Mouse (Mus musculus) cerebellum, postnatal 4 days (tissue): Measurements from ENCODE around the gene Mex3a.

Source experiments
- DNase-seq, 2 experiments: peaks; one replicate each; pipeline ENCODE4 v3.0.0; 2022; ENCODE audit warnings: low spot score in 2 of 2, mixed read lengths in 1 of 2

The Mex3a gene

DNA sequence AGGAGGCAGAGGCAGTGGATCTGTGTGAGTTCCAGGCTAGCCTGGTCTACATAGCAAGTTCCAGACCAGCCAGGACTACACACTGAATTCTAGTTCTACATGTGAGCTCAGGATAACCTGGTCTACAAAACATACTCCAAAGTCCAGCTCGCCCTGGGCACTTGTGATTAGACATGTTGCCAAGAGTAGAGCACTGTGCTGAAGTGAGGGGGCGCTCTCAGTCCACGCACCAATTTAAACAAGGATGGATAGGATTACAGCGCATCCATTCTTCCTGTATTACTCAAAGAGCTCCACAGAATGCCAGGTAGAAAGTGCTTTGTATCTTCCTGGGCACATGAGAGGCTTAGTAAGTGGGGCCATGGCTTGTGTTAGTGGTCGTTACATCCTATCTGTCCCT is 12.3 kb downstream of the Mex3a start:
- DNase-seq, result no peak

DNA sequence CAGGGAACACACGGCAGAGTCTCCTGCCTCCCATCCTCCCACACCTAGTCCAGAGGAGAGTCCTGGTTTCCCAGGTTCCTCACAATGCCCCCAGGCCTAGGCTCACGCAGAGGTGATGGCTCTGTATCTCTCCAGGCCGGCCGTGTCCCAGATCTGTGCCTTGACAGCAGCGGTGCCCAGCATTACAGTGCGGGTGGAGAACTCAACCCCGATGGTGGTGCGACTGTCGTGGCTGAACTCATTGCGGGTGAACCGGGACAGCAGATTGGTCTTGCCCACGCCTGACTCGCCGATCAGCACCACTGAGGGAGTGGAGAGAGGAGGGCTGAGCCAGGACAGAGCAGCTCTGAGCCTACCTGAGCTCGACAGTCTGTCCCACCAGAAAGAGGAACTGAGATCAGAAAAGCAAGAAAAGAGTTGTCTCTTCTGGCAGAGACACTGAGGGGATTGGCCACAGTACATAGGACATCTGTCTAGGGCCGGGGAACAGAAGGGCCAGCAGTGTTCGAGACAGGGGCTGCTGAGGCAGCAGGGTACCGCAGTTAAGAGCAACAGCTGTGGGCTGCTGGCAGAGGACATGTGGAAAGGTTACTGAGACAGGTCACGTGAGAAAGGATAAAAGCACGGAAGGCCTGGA is 12.9 kb downstream of the Mex3a start:
- no peak for DNase-seq

DNA sequence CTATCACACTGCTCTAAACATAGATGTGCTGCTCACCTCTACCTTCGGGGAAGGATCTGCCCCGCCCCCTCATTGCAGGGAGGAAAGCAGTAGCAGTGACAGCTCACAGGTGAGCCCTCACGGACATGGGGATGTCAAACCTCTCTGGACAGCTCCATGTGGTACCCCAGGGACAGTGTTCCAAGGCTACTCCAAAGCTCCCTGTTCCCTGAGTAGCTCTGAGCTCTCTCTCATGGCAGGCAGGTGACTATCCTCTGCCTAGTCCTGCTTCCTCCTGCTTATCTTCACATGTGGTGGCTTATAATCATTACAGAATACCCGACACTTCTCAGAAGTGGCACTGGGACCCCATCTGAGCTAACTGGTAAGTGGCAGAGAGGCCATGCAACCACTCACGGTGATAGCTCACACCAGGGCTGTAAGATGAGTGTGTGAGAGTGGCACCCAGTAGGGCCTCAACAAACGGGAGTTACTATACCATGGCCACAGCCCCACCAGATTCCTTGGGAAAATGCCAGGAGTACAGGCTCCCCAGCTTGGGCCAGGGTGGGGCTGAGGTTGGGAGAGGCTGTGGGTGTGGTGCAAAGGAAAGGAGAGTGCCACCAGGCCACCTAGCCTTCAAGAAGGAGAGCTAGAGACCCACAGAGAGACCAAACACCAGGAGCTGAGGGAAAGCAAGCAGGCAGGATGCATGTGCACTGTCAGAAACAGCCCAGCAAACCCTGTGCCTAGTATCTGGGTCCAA is 14.7 kb downstream of the Mex3a start:
- no peak for DNase-seq

DNA sequence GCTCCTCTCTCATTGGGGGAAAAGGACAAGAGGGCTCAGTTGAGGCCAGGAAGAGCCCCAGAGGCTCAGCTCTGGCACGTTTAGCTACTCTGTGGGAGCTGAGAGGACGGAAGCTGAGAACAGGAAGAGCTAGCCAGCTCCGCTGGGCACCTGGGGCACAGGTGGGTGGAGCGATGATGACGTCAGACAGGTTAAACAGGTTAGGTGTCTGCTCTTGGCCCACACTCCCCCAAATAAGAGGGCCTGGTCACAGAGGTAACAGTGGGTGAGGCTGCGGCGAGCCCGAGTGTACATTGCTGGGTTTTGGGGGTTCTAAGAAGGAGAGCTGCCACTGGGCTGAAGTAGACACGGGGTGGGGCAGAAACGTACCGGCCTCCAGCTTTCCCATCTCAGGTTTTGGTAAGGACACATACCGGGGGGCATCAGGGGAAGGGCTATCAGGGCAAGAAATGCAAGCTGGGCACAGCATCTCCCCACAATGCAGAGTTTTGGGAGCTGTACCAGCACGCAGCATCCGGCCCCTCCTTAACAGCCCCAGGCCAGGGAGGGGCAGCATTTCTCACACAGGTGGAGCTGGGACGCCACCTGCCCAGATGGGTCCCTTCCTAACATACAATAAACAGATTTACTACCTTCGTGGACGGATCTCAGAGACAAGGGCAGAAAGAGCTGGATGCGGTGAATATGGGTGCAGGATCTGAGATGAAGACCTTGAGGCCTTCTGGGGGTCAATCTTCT is 16.2 kb downstream of the Mex3a start, which contains the start of gene Rab25:
Rab25 (minus strand) TSS at position 121 of the 738 bp plus-strand sequence.
- DNase-seq, result no peak

DNA sequence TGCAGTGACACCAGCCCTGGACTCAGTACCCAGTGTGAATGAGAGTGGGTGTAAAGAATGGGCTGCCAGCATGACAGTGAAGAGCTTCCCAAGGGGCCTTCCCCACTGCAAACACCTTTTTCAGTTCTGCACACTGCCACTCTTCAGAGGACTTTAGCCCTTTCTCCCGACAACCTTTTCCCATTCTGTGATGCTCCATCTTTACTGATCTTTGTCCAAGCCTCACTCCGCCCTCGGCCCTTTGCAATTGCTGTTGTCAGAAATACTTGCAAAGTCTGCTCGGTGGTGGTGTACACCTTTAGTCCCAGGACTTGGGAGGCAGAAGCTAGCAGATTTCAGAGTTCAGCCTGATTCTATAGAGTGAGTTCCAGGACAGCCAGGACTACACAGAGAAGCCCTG is 19.4 kb downstream of the Mex3a start:
- no peak for DNase-seq

DNA sequence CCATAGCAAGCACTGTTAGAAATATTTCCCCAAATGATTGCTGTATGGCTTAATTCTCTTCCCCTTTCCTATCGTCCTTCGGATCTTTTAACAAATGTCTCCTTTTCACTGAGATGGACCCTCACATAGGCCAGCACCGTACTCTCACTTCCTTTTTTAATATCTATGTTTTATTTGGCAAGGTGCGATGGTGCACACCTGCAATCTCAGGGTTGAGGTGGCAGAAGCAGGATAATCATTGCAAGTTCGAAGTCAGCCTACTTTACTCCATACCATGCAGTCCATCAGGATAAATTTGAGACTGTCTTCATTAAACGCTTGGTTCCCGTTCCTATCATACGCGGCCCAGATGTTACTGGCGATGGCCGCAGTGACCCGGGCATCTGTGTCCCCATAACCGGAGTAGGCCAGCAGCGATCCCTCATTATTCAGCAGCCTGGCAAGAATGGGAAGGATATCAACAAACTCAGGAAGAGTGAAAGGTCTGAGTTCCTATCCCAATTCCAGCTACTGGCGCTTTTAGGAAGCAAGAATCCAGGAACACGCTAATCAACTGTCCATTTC is 20.0 kb downstream of the Mex3a start:
- no peak for DNase-seq

DNA sequence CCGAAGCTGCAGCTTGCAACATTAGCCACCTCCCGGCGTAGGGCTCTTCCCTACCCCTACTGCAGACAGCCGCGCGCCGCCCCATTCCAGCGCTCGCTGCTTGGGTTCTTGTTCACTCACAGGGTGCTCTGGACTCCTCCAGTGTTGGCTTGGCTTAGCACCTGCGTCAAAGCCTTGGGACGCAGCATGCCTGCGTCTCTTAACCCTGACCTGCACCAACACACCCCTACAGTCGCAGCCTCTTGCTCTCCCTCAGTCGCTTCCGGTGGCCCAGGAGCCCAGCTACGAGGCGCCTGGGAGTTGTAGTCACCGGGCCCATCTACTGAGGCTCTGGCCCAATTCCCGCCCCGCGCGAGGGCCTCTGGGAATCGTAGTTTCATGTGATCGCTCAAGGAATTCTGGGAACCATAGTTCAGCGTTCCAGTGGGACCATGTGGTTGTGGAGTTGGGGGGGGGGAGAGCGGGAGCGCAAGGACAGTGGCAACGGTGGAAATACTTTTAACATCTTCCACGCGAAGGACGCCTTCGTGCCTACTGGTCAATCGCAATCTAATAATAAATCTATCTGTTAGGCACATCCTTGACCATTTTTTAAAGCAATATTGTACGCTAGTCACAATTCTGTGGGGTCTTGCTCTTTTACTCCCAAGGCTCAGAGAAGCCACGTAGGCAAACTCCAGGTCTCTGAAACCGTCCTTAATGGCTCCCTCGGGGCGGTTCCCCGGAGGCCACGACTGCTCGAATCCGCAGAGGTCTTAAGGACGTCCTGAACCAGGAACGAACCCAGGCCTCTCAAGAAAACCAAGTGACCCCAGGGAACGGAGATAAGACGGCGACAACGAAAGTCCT is 20.7 kb downstream of the Mex3a start, which contains the start of gene Lamtor2:
Lamtor2 (minus strand) TSS at position 399 of the 849 bp plus-strand sequence.
- DNase-seq, result peak; percentile 93 to 98

DNA sequence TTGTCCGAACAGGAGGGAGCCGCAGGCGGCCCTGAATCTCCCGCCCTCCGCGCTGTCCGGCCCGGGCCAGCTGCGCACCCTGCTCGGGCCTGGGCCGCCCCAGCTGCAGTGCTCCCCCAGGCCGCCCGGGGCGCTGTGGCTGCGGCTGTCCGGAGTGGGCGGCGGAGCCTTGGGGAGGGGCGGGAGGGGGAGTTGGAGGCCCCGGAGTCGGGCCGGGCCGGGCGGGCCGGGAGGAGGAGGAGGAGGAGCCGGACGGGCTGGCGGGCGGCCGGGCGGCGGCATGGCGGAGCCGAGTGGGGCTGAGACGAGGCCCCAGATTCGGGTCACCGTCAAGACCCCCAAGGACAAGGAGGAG is 21.3 kb downstream of the Mex3a start, which contains the start of gene Ubqln4:
Ubqln4 (plus strand) TSS at position 234 of the 355 bp plus-strand sequence.
- DNase-seq, result peak; percentile 86 to 96

DNA sequence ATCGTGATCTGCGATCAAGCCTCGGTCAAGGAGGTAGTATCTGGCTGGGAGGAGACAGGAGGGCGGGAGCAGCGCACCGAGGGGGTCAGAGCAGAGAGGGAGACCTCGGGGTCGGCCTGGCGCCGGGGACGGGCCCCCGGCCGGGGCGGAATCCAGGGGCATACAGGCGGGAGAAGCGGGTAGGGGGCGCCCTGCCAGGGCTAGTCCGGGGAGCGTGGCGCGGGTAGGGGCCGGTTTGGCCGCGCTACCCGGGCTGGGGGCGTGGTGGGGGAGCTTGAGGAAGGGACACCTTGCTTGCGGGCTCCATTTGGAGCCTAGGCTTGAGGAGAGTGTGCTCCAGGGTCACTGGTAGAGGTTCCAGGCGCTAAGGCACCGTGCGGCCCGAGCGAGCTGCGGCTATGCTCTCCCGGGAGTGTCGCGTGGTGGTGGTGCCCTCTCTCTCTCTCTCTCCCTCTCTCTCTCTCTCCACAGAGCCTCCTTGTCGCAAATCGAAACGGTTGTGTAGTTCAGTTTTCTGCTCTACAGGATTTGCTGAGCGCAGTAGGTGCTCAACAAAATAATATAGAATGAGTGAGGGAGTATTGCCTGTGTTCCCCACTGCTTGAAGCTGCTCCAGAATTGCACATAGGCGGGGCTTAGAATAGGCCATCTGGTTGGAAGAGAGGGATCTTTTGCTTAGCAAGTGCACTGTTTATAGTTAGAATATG is 21.8 kb downstream of the Mex3a start:
- peak; percentile 63 to 70 for DNase-seq

DNA sequence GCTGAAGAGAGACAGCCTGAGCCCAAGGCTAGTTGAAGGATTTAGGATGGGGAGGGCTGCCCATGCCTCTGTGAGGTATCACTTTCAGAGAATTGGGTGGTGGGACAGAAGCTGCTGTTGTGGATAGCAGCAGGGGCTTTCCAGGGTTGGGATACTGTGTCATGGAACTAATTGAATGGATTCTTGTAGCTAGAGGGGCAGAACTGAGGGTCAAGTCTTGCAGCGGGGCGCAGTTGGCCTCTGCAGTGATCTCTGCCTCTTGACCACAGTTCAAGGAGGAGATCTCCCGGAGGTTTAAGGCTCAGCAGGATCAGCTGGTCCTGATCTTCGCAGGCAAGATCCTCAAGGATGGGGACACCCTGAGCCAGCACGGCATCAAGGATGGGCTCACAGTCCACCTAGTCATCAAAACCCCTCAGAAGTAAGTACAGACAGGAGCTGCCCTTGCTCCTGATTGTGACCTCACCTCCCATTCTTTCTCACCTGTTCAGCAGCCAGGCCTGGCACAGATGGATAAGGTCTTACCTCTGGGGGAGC is 22.9 kb downstream of the Mex3a start:
- DNase-seq, result no peak

DNA sequence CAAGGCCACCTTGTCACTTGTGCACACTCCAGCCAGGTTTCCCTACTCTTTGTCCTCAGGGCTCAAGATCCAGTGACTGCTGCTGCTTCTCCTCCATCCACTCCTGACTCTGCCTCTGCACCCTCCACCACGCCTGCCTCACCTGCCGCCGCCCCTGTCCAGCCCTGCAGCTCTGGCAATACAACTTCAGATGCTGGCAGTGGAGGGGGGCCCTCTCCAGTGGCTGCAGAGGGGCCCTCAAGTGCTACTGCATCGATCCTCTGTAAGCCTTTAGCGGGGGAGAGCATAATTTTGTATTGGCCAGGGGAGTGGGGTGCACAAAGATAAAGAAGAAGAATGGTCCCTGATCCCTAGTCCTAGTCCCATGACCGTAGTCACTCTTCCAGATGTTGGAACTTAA is 23.5 kb downstream of the Mex3a start:
- no peak for DNase-seq

DNA sequence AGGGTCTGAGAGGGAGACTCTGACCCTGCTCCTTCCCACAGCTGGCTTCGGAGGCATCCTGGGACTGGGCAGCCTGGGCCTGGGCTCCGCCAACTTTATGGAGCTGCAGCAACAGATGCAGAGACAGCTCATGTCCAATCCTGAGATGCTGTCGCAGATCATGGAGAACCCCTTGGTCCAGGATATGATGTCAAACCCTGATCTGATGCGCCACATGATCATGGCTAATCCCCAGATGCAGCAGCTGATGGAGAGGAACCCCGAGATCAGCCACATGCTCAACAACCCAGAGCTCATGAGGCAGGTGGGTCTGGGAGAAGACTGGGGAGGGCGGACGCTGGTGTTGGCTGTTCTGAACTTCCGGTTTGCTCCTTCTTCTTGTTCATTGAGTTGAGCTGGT is 24.4 kb downstream of the Mex3a start:
- no peak for DNase-seq

DNA sequence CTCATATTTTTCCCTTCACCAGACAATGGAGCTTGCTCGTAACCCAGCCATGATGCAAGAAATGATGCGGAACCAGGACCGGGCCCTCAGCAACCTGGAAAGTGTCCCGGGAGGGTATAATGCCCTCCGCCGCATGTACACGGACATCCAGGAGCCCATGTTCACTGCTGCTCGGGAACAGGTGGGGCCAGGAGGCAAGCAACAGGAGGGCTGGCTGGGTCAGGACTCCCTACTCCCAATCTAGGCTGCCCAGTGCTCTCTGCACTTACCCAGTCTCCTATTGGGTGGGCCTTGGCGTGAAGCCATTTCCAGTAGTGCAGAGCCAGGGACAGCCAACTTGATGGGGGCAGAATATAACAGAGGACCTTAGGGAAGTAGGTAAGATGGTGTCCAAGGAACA is 27.4 kb downstream of the Mex3a start:
- DNase-seq, result no peak

DNA sequence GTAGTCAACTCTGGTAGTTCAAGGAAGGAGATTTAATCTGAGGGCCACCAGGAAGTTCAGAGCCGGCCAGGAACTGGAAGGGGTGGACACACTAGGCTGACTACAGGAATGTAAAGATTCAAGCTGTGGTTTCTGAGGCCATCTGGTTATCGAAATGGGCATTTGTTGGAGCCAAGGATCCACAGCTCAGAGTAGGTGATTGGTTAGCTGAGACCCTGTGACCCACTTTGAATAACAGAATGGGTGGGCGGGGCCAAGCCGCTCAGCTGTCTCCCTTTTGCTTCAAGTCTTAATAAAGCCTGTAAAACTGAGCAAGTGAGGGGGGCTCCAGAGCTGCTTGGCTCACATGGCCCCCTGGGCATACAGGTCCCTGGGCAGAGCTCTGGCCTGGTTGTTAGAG is 29.8 kb downstream of the Mex3a start:
- DNase-seq, result no peak

DNA sequence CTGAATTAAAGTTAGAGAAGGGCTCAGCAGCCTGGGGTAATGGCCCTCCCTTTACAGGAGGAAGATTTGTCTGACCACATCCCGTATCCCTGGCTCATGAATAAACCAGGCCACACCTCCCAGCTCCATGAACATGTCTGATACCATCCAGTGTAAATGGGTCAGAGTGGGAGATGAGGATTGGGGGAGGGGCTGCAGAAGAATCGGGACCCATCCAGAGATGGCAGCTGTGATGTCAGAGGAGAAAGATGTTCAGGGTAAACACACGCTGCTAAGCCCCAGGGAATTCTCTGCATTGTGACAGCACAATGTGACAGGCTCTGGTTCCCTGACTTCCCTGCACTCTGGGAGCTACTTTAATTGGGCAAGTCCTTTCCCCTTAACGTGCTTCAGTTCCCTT is 31.2 kb downstream of the Mex3a start:
- DNase-seq, result no peak

DNA sequence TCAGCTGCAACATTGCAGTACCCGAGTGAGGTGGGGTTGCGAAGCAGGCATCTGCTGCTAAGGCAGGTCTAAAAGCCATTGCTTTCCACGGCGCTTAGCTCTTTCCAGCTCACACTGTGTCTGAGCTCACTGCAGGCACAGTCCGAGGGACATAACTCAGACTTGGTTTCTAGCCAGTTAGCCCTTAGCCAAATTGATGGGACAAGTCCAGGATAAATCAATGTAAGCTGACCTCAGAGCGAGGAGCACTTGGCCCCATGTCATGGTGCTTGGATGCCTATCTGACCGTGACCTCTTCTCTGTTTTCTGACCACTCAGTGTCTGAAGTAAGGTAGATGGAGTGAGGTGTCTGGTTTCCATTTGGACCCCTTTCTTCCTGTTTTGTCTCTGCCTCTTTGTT is 31.8 kb downstream of the Mex3a start:
- no peak for DNase-seq

DNA sequence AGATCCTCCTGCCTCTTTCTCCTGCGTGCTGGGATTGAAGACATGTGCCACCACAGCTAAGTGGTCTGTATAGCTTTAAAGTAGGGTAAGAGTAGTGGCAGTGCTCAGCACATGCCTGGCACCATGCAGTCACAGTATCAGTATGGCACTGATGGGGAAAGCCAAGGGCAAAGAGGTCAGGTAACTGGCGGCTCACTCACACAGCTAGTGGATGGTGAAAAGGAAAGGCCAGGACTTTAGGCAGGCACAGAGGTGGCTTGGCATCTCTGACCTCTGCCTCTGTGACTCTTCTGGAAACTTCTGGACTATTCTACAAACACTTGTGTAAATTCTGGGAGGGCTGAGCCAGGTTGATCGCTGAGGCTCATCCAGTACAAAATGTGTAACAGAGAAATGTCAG is 33.9 kb downstream of the Mex3a start:
- DNase-seq, result no peak

DNA sequence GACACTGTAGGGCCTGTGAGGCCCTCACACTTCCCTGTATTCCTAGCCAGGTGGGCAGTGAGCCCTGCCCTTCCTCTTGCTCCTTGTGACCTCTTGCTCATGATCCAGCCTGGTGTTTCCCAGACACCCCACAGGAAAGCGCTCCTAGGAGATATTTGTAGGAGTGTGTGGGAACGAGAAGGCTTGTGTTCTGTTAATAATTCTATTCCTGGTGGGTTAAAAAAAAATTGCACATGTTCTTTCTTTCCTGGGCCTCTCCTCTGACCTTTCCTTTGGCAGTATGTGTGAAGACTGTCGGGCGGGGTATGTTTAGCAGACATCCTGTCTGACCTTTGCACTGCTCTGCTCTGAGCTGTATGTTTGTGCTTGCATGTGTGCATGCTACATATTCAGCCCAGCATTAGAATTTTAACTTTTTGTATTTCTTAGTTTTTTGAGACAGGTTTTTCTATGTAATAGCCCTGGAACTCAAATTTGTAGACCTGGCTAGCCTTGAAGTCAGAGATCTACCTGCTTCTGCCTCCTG is 34.4 kb downstream of the Mex3a start:
- DNase-seq, result no peak

DNA sequence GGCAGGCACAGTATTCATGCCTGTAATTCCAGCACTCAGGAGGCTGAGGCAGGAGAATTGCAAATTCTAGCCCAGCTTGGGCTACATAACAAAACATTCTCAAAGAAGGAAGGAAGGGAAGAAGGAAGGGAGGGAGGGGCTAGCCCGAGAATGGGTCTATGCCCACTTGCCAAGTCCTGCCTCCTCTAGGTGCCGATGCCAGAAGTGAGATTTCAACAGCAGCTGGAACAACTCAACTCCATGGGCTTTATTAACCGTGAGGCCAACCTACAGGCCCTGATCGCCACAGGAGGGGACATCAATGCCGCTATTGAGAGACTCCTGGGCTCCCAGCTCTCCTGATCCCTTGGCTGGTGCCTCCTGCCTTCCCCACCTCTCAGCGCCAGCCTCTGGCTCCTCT is 35.7 kb downstream of the Mex3a start:
- no peak for DNase-seq

DNA sequence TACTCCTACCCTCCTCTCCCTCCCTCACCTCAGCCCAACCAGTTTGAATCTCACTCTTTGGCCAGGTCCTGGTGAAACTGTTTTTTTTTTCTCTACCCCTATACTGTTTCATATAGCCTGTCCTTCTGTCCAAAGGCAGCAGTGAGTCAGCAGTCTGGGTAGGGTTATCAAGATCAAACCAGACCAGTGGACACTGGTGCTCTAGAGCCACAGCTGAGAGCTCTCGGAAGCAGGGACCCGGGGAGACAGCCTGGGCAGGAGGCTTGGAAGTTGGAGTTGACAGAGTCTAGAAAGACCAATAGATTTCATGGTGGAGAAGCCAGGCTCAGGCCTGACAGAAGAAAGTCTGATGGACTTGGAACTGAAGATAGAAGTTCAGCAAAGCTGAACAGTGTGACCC is 36.4 kb downstream of the Mex3a start:
- no peak for DNase-seq
